Mouse (Mus musculus) neutrophil, adult 5-6 weeks (primary cell): ENCODE measurements around the gene Lypd6b. TPM values are rescaled to one million over a fixed set of nuclear protein-coding genes. Genes with fewer than 3 reads are reported as not detected.

Experiments
- ATAC-seq: fragments of 151-379, 151-347 bp; 2 replicates; pipeline ENCODE4 v1.8.0; 2017; ENCODE audit warnings: mild to moderate bottlenecking, moderate TSS enrichment; ENCODE audit not compliant: insufficient number of reproducible peaks, poor library complexity, low FRiP score, severe bottlenecking; ENCODE audit errors: extremely low read depth
- total RNA-seq: library from RNA; stranded (forward); fragments of 200-1000 nt; gene quantifications from 2 replicates; pipeline ENCODE4 v1.2.3, GENCODE M21; 2017

The Lypd6b gene
- total RNA-seq, 1 experiment from 2014 or later, result 7.4 TPM

DNA sequence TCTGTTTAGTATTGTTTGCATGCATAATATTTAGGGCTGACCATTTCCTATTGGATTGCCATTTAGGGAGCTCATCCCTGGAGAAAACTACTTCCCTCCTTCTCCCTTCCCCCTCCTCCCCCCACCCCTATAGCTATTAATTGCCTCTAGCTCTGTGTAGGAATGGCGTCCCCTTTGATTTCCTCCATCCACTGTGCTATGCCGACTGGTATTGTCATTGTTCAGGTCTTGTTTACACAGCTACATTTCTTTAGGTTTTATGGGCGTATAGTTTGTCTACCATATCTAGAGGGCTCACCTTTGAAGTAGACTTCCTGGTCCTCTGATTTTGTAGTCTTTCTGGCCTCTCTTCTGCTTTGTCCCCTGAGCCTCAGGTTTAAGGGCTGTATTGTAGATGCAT lies 197.3 kb downstream of the Lypd6b start:
- no peak for ATAC-seq

DNA sequence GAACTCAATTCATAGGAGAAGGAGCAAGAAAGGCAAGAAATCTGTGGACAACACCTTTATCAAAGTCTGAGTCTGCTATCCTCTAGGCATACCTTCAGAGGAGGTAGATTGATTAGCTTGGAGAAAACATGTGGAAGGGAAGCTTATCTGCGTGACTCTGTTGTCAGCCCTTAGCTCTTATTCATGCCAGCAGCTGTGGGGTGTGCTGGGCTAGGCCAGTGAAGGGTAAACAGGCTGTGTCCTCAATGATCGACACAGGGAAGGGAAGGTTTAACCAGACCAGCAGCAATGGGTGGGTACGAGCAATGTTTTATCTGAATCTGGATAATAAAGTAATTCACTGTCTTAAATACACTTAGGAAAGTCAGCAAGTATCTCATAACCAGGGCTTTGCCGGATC lies 208.4 kb downstream of the Lypd6b start:
- no peak for ATAC-seq

DNA sequence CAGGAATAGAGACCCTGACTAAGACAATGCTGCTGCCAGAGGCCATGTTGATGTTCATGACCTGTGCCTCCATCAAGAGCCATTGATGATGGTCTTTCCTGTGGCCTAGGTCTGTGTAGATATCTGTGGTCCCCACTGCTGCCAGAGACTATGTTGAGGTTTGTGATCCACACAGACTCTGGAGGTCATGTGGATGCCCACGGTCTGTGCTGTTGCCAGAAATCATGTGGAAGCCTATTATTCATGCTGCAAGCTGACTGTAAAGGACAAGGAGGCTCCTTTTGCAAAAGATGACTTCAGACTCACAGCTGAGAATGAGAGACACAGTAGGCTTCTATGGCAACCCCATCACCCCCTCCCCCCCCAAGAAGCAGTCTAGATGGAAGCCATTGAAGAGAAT lies 209.7 kb downstream of the Lypd6b start:
- no peak for ATAC-seq

Other genes starting within 250 kb of the Lypd6b start
- 1.0 and 2.1 TPM in 2 replicates for gene Kif5c, start 168.4 kb upstream of the Lypd6b start, total RNA-seq